Mouse (Mus musculus) myocyte (in vitro differentiated cells): ENCODE data around the gene Fgf3.

Experiments
- E2F4 ChIP-seq: IDR thresholded peaks from one replicate; pipeline ENCODE4 v1.6.1; 2011; ENCODE audit warnings: mild to moderate bottlenecking, control low read depth, moderate library complexity; ENCODE audit not compliant: insufficient read depth
- MAX ChIP-seq: IDR thresholded peaks from one replicate; pipeline ENCODE4 v1.6.1; 2011; ENCODE audit warnings: low read depth, mild to moderate bottlenecking, control low read depth
- MYOD1 ChIP-seq, 3 experiments: IDR thresholded peaks; one replicate each; pipeline ENCODE4 v1.6.1; 2011; ENCODE audit warnings: control low read depth in 2 of 3, low read depth in 2 of 3, mild to moderate bottlenecking in 2 of 3, moderate library complexity in 1 of 3; ENCODE audit not compliant: insufficient read length in 2 of 3, control insufficient read depth in 1 of 3
- POLR2A ChIP-seq: IDR thresholded peaks from one replicate; pipeline ENCODE4 v1.6.1; 2011; ENCODE audit warnings: low read depth, mild to moderate bottlenecking, control low read depth, moderate library complexity; ENCODE audit not compliant: insufficient read length
- POLR2AphosphoS2 ChIP-seq: IDR thresholded peaks from one replicate; pipeline ENCODE4 v1.6.1; 2011; ENCODE audit warnings: low read depth, control low read depth; ENCODE audit not compliant: insufficient read length
- REST ChIP-seq: IDR thresholded peaks from one replicate; pipeline ENCODE4 v1.6.1; 2011; ENCODE audit warnings: mild to moderate bottlenecking, control low read depth, moderate library complexity; ENCODE audit not compliant: insufficient read depth, insufficient read length
- SRF ChIP-seq: IDR thresholded peaks from one replicate; pipeline ENCODE4 v1.6.1; 2011; ENCODE audit warnings: low read depth; ENCODE audit not compliant: control insufficient read depth, insufficient read length
- TCF12 ChIP-seq: IDR thresholded peaks from one replicate; pipeline ENCODE4 v1.6.1; 2011; ENCODE audit warnings: mild to moderate bottlenecking, control low read depth; ENCODE audit not compliant: poor library complexity, insufficient read depth, severe bottlenecking
- USF1 ChIP-seq: IDR thresholded peaks from one replicate; pipeline ENCODE4 v1.6.1; 2011; ENCODE audit warnings: low read depth, mild to moderate bottlenecking, control low read depth, moderate library complexity

- TF ChIP-seq POLR2A = no peak
- TF ChIP-seq MYOD1 (IDR thresholded peaks at IDR 0.05; ENCODE audit: control insufficient read depth in 1 of 3, insufficient read length in 2 of 3, low read depth in 2 of 3) = no peak
- no peak for TF ChIP-seq REST
- no peak for TF ChIP-seq SRF
- TF ChIP-seq POLR2AphosphoS2 = no peak
- no peak for TF ChIP-seq E2F4
- no peak for TF ChIP-seq MAX
- no peak for TF ChIP-seq USF1
- no peak for TF ChIP-seq TCF12
These were observed 17.1 kb downstream of the Fgf3 start for GRCm38 (mm10) chr7:144854966-144855365.
